Comparison of ENCODE assay signal across 11 mouse cellular contexts in the genomic region with DNA sequence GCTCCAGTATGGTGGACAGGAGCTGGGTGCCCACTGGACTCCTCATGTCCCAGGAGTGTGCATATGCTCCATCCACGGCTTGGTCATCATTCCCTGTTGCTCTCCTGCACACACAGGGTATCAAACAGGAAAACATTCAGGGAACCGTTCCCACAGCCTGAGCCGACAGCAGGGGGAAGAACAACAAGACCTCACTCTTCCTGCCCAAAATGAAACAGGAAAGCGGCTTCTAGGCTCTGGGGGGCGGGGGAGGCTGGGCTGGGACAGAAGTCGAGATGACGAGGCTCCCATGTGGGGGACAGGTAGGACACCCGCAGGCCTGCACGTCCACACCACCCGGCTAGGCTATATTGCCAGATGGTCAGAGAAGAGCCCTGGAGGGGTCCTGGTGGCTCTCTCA. TPM values are rescaled to one million over a fixed set of nuclear protein-coding genes. Genes with fewer than 3 reads are reported as not detected.
A peak's percentile ranks its signal among the peaks of the same experiment; 100 is the strongest.
DNase-seq lines count a peak whose midpoint lies in the region; ATAC-seq lines count a peak whose summit lies in the region.
"Had no signal": no experiment of that assay in that cellular context is flagged by ENCODE, and none has a peak within 500 bp of the region (broad histone marks: within the 10 kb centered on the region; RNA-seq: fewer than 3 reads in every experiment).

No protein-coding gene starts in this region.

- H3K9ac ChIP-seq in lung, embryonic 16.5 days (ENCODE audit: low read length) = no peak overlapping the region
- no peak overlapping the region for H3K9ac ChIP-seq in neural tube, embryonic 13.5 days
- H3K9ac ChIP-seq: forebrain, embryonic 15.5 days had no signal

- no peaks in the 10 kb centered on the region for H3K9me3 ChIP-seq in lung, embryonic 16.5 days (ENCODE audit: control insufficient read depth, low read length)
- no peaks in the 10 kb centered on the region for H3K9me3 ChIP-seq in neural tube, embryonic 13.5 days
- H3K9me3 ChIP-seq: forebrain, embryonic 15.5 days had no signal

- intact Hi-C loops in heart, postnatal 36 days (cut with DNase I) = loop anchor here (1.0 kb wide), 1 partner anchor 9 kb away; no protein-coding TSS in a partner anchor

- H3K27me3 ChIP-seq in lung, embryonic 16.5 days (ENCODE audit: control insufficient read depth, insufficient read depth, low read depth, low read length) = no peaks in the 10 kb centered on the region
- peaks cover 40% of the 10 kb centered on the region for H3K27me3 ChIP-seq in neural tube, embryonic 13.5 days

- no peak overlapping the region for H3K4me2 ChIP-seq in lung, embryonic 16.5 days (ENCODE audit: low read depth, low read length)
- H3K4me2 ChIP-seq in neural tube, embryonic 13.5 days = no peak overlapping the region
- H3K4me2 ChIP-seq: forebrain, embryonic 15.5 days had no signal

- WGBS in lung, embryonic 16.5 days = 52% methylated on average over 10 of the region's 10 CpGs
- WGBS in neural tube, embryonic 13.5 days = 73% methylated on average over 10 of the region's 10 CpGs

- H3K4me3 ChIP-seq in lung, embryonic 16.5 days (ENCODE audit: low read length) = no peak overlapping the region
- H3K4me3 ChIP-seq in neural tube, embryonic 13.5 days = no peak overlapping the region
- H3K4me3 ChIP-seq: forebrain, embryonic 15.5 days had no signal

- ATAC-seq in CD4-positive, CD25-positive, alpha-beta regulatory T cell, adult 4 months = no peak
- ATAC-seq in lung, embryonic 16.5 days (ENCODE audit: low read depth) = 0 out of 2 replicates have a peak, but pooled peaks have one; percentile 15
- no peak for ATAC-seq in neural tube, embryonic 13.5 days (ENCODE audit: low read depth)

- DNase-seq in CD4-positive, CD25-positive, alpha-beta regulatory T cell, adult 2 months (ENCODE audit: low read depth, low spot score) = peak; percentile 15
- no peak for DNase-seq in lung, postnatal 10 days
- DNase-seq in heart, postnatal 36 days = peak; percentile 46 to 50
- no peak for DNase-seq in ovary, postnatal 10 days (ENCODE audit: low spot score)
- DNase-seq in spleen, adult 18-20 months = no peak
- DNase-seq: cerebellum, adult 8-10 months had no signal

- peak overlapping the region; percentile 84 for H3K27ac ChIP-seq in lung, embryonic 16.5 days (ENCODE audit: low read length)
- peak overlapping the region; percentile 46; the same call in 1 of the 2 replicates for H3K27ac ChIP-seq in neural tube, embryonic 13.5 days (replicated peaks)

- H3K4me1 ChIP-seq in lung, embryonic 16.5 days (replicated peaks; ENCODE audit: control insufficient read depth, insufficient read depth, low read length) = peaks cover 19% of the 10 kb centered on the region
- H3K4me1 ChIP-seq in neural tube, embryonic 13.5 days (replicated peaks) = peaks cover 10% of the 10 kb centered on the region

- H3K36me3 ChIP-seq in lung, embryonic 16.5 days (ENCODE audit: control insufficient read depth, insufficient read depth, low read length) = no peaks in the 10 kb centered on the region; the same call in 1 of the 2 replicates
- H3K36me3 ChIP-seq in neural tube, embryonic 13.5 days = no peaks in the 10 kb centered on the region
- H3K36me3 ChIP-seq: forebrain, embryonic 15.5 days had no signal

RNA-seq across cellular contexts. Expression of a gene that starts 10.9 kb away (rescaled TPM):
- polyA plus RNA-seq in CD4-positive, CD25-positive, alpha-beta regulatory T cell, adult 4 months (2017; shearing (Covaris generic)) = not detected
- 14.6 and 17.8 TPM in 2 replicates for polyA plus RNA-seq in lung, embryonic 16.5 days (2015; fragmentation: Nextera tagmentation; extraction: Ambion mirVana)
- 10 to 100 TPM; 16.3 to 22.1 TPM for total RNA-seq in heart, postnatal 36 days (2021)
- polyA plus RNA-seq in neural tube, embryonic 13.5 days (2015; fragmentation: Nextera tagmentation; extraction: Ambion mirVana) = 4.9 and 5.3 TPM in 2 replicates
- total RNA-seq: monocyte, adult 5-6 weeks had no signal

RNA-seq across cellular contexts. Expression of a gene that starts 14.6 kb away (rescaled TPM):
- polyA plus RNA-seq in CD4-positive, CD25-positive, alpha-beta regulatory T cell, adult 4 months (2017; shearing (Covaris generic)) = not detected
- 1.1 and 1.7 TPM in 2 replicates for polyA plus RNA-seq in lung, embryonic 16.5 days (2015; fragmentation: Nextera tagmentation; extraction: Ambion mirVana)
- total RNA-seq in heart, postnatal 36 days (2021) = 10 to 100 TPM; 11.3 to 12.3 TPM
- polyA plus RNA-seq in neural tube, embryonic 13.5 days (2015; fragmentation: Nextera tagmentation; extraction: Ambion mirVana) = 6.2 TPM in 2 replicates
- total RNA-seq: monocyte, adult 5-6 weeks had no signal

RNA-seq across cellular contexts. Expression of a gene that starts 47.9 kb away (rescaled TPM):
- 10 to 100 TPM in 1 of 2 experiments, 1 to 10 TPM in 1; 4.7 to 13.0 TPM for polyA plus RNA-seq in CD4-positive, CD25-positive, alpha-beta regulatory T cell, adult 4 months (2017; shearing (Covaris generic))
- 18.8 and 19.5 TPM in 2 replicates for polyA plus RNA-seq in lung, embryonic 16.5 days (2015; fragmentation: Nextera tagmentation; extraction: Ambion mirVana)
- 10 to 100 TPM; 13.5 to 13.9 TPM for total RNA-seq in heart, postnatal 36 days (2021)
- polyA plus RNA-seq in neural tube, embryonic 13.5 days (2015; fragmentation: Nextera tagmentation; extraction: Ambion mirVana) = 23.9 and 24.2 TPM in 2 replicates

Comparison
In these comparisons a context has a peak if more than half of its experiments do, and no peak if none do; other contexts are left out.
1. DNase-seq: peak in CD4-positive, CD25-positive, alpha-beta regulatory T cell, adult 2 months (single experiment) and heart, postnatal 36 days (2 of 2); none in lung, postnatal 10 days (single experiment), ovary, postnatal 10 days (single experiment) and spleen, adult 18-20 months (0 of 2).